Mouse (Mus musculus) heart, postnatal 0 days (tissue): ENCODE data around the gene Dync1h1. TPM values are rescaled to one million over a fixed set of nuclear protein-coding genes. Genes with fewer than 3 reads are reported as not detected.

Source experiments
- ATAC-seq: fragments of 200-750 bp; cut with Nextera tagmentation; 2 replicates; pipeline ENCODE4 v1.8.0; 2017; ENCODE audit warnings: low read depth, moderate number of reproducible peaks, moderate library complexity; ENCODE audit not compliant: insufficient read depth
- DNase-seq: peaks from one replicate; pipeline ENCODE4 v3.0.0-alpha.2; 2016; ENCODE audit warnings: low spot score
- H3K27ac ChIP-seq: fragments of 300-500 bp; sonication (generic); 2 replicates; pipeline ENCODE4 v1.5.1; 2014; ENCODE audit warnings: low read depth, mild to moderate bottlenecking
- H3K27me3 ChIP-seq: fragments of 300-500 bp; sonication (generic); 2 replicates; pipeline ENCODE4 v1.6.1; 2014; ENCODE audit warnings: low read length, mixed read lengths; ENCODE audit not compliant: control insufficient read depth, insufficient read depth
- H3K36me3 ChIP-seq: fragments of 300-500 bp; sonication (generic); replicated peaks from 2 replicates; pipeline ENCODE4 v1.6.1; 2014; ENCODE audit warnings: low read length, mixed read lengths; ENCODE audit not compliant: control insufficient read depth, insufficient read depth
- H3K4me1 ChIP-seq: fragments of 300-500 bp; sonication (generic); 2 replicates; pipeline ENCODE4 v1.6.1; 2014; ENCODE audit warnings: antibody characterized with exemption; ENCODE audit not compliant: control insufficient read depth, insufficient read depth
- H3K4me2 ChIP-seq: fragments of 300-500 bp; sonication (generic); 2 replicates; pipeline ENCODE4 v1.6.1; 2014; ENCODE audit warnings: low read depth, mild to moderate bottlenecking, low read length, moderate library complexity
- H3K4me3 ChIP-seq: fragments of 300-500 bp; sonication (generic); 2 replicates; pipeline ENCODE4 v1.5.1; 2014; ENCODE audit warnings: low read depth, low read length
- H3K9ac ChIP-seq: fragments of 300-500 bp; sonication (generic); replicated peaks from 2 replicates; pipeline ENCODE4 v1.6.1; 2014; ENCODE audit warnings: low read depth, low read length, mixed read lengths
- H3K9me3 ChIP-seq: fragments of 300-500 bp; sonication (generic); replicated peaks from 2 replicates; pipeline ENCODE4 v1.6.1; 2016; ENCODE audit warnings: low read length; ENCODE audit not compliant: control insufficient read depth
- CTCF ChIP-seq: IDR thresholded peaks from 2 replicates; pipeline ENCODE4 v1.5.1; 2016; ENCODE audit warnings: antibody characterized with exemption, control low read depth, low read depth
- EP300 ChIP-seq: IDR thresholded peaks from 2 replicates; pipeline ENCODE4 v1.6.1; 2016; ENCODE audit warnings: antibody characterized with exemption, low read depth
- WGBS: fragments of 180-500 bp; shearing (Covaris S2); extraction: QIAGEN DNeasy Blood & Tissue Kit; methylation state at CpG from one replicate; pipeline ENCODE4 v1.1.7; 2014; 5-methylcytosine and 5-hydroxymethylcytosine counted together
- polyA plus RNA-seq: library from polyadenylated mRNA; unstranded; fragments of >200 nt; fragmentation: Nextera tagmentation; extraction: Ambion mirVana; gene quantifications from 2 replicates; pipeline ENCODE4 v1.2.1, GENCODE M21; 2015
- total RNA-seq: library from RNA; depleted of rRNA; stranded (reverse); fragments of >200 nt; gene quantifications from 2 replicates; pipeline ENCODE4 v1.2.3, GENCODE M21; 2014; ENCODE audit warnings: low replicate concordance

Dync1h1 gene
- total and polyA plus RNA-seq, 2 experiments from 2014 or later, result 31.2 to 100 TPM

DNA sequence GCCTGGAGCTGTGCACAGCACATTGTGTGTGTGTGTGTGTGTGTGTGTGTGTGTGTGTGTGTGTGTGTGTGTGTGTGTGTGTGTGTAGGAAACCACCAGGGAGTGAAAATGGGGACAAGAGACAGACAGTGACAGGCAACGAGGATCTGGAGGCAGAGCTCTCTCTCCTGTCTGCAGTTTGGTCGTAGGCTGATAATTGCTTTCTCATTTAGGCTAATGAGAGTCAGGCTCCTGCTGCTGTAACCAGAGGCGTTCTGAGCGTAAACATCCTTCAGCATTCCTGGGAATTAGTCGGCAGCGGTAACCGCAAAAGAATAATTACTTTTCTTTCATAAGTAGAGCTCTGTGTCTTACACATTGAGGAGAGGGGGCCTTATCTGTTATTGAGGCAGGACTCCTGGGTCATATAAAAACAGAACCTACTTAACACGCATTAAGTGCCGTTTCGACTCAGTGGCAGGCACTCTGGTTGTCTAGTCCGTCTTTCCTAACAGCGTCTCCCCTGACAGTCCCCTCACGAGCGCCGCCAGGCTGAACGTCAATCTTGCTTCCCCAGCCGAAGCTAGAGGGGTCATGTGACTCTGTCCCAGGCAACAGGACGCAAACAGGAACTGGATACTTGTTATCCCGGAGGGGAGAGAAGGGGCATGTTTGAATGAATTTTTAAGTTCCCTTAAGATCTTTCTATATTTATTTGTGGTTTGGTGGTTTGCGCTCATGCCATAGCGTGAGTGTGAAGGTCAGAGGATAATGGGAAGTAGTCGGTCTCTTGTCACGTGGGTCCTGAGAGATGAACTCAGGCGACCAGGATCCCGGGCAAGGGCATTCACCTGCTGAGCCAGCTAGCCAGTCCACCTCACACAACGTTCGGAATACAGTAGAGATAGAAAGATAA is 105.3 kb downstream of the Dync1h1 start:
- Histone ChIP-seq H3K27me3 (no peaks in the 10 kb centered on the region), H3K9me3 (no peaks in the 10 kb centered on the region), H3K4me2 (peak overlapping the region; percentile 65), H3K4me3 (peak overlapping the region; percentile 36), H3K36me3 (no peaks in the 10 kb centered on the region), H3K27ac (peak overlapping the region; percentile 67), H3K4me1 (0 out of 2 replicates have a peak, but pooled peaks cover 2% of the 10 kb centered on the region), H3K9ac (peak overlapping the region; percentile 36; the same call in 1 of the 2 replicates)
- ATAC-seq (peak; percentile 66), DNase-seq (peak; percentile 73)
- WGBS, result under 1% methylated on average over 27 of the region's 27 CpGs
- TF ChIP-seq EP300, result no peak
- peak; percentile 23 for TF ChIP-seq CTCF

- Histone ChIP-seq H3K4me2 (no peak overlapping the region), H3K9ac (no peak overlapping the region), H3K9me3 (no peaks in the 10 kb centered on the region), H3K36me3 (no peaks in the 10 kb centered on the region), H3K27ac (no peak overlapping the region), H3K27me3 (no peaks in the 10 kb centered on the region), H3K4me1 (no peaks in the 10 kb centered on the region), H3K4me3 (no peak overlapping the region)
- DNase-seq (no peak), ATAC-seq (no peak)
- 82% methylated on average over 7 of the region's 7 CpGs for WGBS
- TF ChIP-seq EP300, result no peak
- TF ChIP-seq CTCF, result no peak
Observed at GRCm38 (mm10) chr12:110707451-110707850, 106.2 kb downstream of the Dync1h1 start.

- Histone ChIP-seq H3K27me3 (no peaks in the 10 kb centered on the region), H3K4me1 (no peaks in the 10 kb centered on the region), H3K4me3 (no peak overlapping the region), H3K36me3 (no peaks in the 10 kb centered on the region), H3K9ac (no peak overlapping the region), H3K4me2 (no peak overlapping the region), H3K9me3 (0 out of 2 replicates have a peak, but pooled peaks cover 4% of the 10 kb centered on the region), H3K27ac (no peak overlapping the region)
- WGBS, result 43% methylated on average over 5 of the region's 5 CpGs
- DNase-seq (no peak), ATAC-seq (no peak)
- TF ChIP-seq EP300 (no peak), CTCF (no peak)
Observed at GRCm38 (mm10) chr12:110711270-110711669, 110.0 kb downstream of the Dync1h1 start.

GRCm38 (mm10) chr12:110713784-110714183 is 112.5 kb downstream of the Dync1h1 start:
- Histone ChIP-seq H3K4me3 (no peak overlapping the region), H3K4me1 (no peaks in the 10 kb centered on the region), H3K27me3 (no peaks in the 10 kb centered on the region), H3K9ac (no peak overlapping the region), H3K36me3 (no peaks in the 10 kb centered on the region), H3K4me2 (no peak overlapping the region), H3K9me3 (0 out of 2 replicates have a peak, but pooled peaks cover 4% of the 10 kb centered on the region), H3K27ac (no peak overlapping the region)
- ATAC-seq, result no peak
- 94% methylated on average over 6 of the region's 6 CpGs for WGBS
- no peak for DNase-seq
- TF ChIP-seq EP300 (no peak), CTCF (peak; percentile 26; the same call in 1 of the 2 replicates)

GRCm38 (mm10) chr12:110714215-110714614 is 113.0 kb downstream of the Dync1h1 start:
- Histone ChIP-seq H3K9ac (no peak overlapping the region), H3K9me3 (0 out of 2 replicates have a peak, but pooled peaks cover 4% of the 10 kb centered on the region), H3K4me1 (no peaks in the 10 kb centered on the region), H3K36me3 (no peaks in the 10 kb centered on the region), H3K27me3 (no peaks in the 10 kb centered on the region; the same call in 1 of the 2 replicates), H3K4me2 (no peak overlapping the region), H3K27ac (no peak overlapping the region), H3K4me3 (no peak overlapping the region)
- no peak for DNase-seq
- TF ChIP-seq EP300 (no peak), CTCF (no peak)
- 76% methylated on average over 6 of the region's 6 CpGs for WGBS
- no peak for ATAC-seq
